Mouse (Mus musculus): ENCODE results near the gene Hist1h3h. TPM values are rescaled to one million over a fixed set of nuclear protein-coding genes. Genes with fewer than 3 reads are reported as not detected.
"Not testable (repeated sequence)": the region's sequence is repeated elsewhere in the genome, so short reads cannot be mapped to it uniquely, and the experiment has no call there.

Gene Hist1h3h
- polyA plus RNA-seq, 1 experiment from 2014 or later: 5.4 TPM

DNA sequence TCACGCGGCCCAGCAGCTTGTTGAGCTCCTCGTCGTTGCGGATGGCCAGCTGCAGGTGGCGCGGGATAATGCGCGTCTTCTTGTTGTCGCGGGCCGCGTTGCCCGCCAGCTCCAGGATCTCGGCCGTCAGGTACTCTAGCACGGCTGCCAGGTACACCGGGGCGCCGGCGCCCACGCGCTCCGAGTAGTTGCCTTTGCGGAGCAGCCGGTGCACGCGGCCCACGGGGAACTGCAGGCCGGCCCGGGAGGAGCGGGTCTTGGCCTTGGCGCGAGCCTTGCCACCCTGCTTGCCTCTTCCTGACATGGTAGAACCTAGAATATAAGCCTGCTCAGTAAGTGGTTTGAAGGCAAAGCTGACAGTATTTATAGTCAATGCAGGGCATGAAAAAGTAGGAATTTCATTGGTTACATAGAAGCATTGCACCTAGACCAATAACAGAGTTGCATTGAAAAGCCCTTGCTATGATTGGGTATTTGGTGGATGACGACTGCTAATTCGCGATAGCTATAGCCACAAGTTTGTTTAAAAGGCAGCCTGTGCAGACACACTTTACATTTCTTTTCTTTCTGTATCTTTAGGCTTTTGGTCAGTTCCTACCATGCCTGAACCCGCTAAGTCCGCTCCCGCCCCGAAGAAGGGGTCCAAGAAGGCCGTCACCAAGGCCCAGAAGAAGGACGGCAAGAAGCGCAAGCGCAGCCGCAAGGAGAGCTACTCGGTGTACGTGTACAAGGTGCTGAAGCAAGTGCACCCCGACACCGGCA, 36.2 kb downstream of the Hist1h3h start, which contains the start of the genes Hist1h2ak and Hist1h2bn:
TSS of gene Hist1h2ak (minus strand) at position 304 of the 762 bp plus-strand sequence.
TSS of gene Hist1h2bn (plus strand) at position 600 of the 762 bp plus-strand sequence.
- not testable (repeated sequence) for H3K27me3 ChIP-seq; H3K9me3 ChIP-seq (replicated peaks); H3K36me3 ChIP-seq
- peak within 1 kb of the TSS; percentile 60 for H3K9ac ChIP-seq
- peak within 1 kb of the TSS; percentile 74 for H3K4me2 ChIP-seq
- peak within 1 kb of the TSS; percentile 55 for H3K4me3 ChIP-seq
- WGBS: 1% methylated on average over 48 of the region's 50 CpGs
- peak within 1 kb of the TSS; percentile 92 for H3K27ac ChIP-seq
- peak; percentile 92 for ATAC-seq (replicated peaks; ENCODE audit: insufficient number of reproducible peaks, insufficient read depth, low FRiP score, low read depth)
- H3K4me1 ChIP-seq (replicated peaks): peaks cover 25% of the 10 kb centered on the region

- Histone ChIP-seq H3K4me1 (replicated peaks) (peaks cover 23% of the 10 kb centered on the region), H3K27ac (peak overlapping the region; percentile 92), H3K9ac (peak overlapping the region; percentile 57), H3K4me3 (peak overlapping the region; percentile 55), H3K4me2 (peak overlapping the region; percentile 74)
- H3K27me3 ChIP-seq; ATAC-seq (replicated peaks; ENCODE audit: insufficient number of reproducible peaks, insufficient read depth, low FRiP score, low read depth); H3K9me3 ChIP-seq (replicated peaks); H3K36me3 ChIP-seq: not testable (repeated sequence)
- 2% methylated on average over 17 of the region's 26 CpGs for WGBS
These were observed 37.0 kb downstream of the Hist1h3h start for GRCm38 (mm10) chr13:21754294-21755001.

GRCm38 (mm10) chr13:21755707-21756106, 38.2 kb downstream of the Hist1h3h start:
- Histone ChIP-seq H3K36me3 (no peaks in the 10 kb centered on the region), H3K4me2 (peak overlapping the region; percentile 48), H3K9ac (no peak overlapping the region), H3K27me3 (no peaks in the 10 kb centered on the region), H3K27ac (no peak overlapping the region), H3K4me1 (replicated peaks) (peaks cover 20% of the 10 kb centered on the region), H3K4me3 (0 out of 2 replicates have a peak overlapping the region, but pooled peaks have one; percentile 11), H3K9me3 (replicated peaks) (no peaks in the 10 kb centered on the region)
- no peak for ATAC-seq (replicated peaks; ENCODE audit: insufficient number of reproducible peaks, insufficient read depth, low FRiP score, low read depth)
- 82% methylated on average over 1 of the region's 1 CpGs for WGBS

Small RNA genes within 50 kb of the gene (microRNA-seq; reads per million reads assigned to microRNA genes)
- not detected for gene Gm44357
- not detected for gene Gm44367
- not detected for gene Gm44454

Other genes with a start within 250 kb of the Hist1h3h start
- 1.4 and 1.5 TPM in 2 replicates for gene Nkapl, start 249.2 kb upstream of the Hist1h3h start, polyA plus RNA-seq (2015; fragmentation: Nextera tagmentation; extraction: Ambion mirVana)
- gene Zkscan4, start 238.8 kb upstream of the Hist1h3h start, polyA plus RNA-seq (2015; fragmentation: Nextera tagmentation; extraction: Ambion mirVana): 1.4 and 2.2 TPM in 2 replicates
- not detected in 2 replicates for gene Gm10065, start 238.2 kb upstream of the Hist1h3h start, polyA plus RNA-seq (2015; fragmentation: Nextera tagmentation; extraction: Ambion mirVana)
- 0.71 and 0.76 TPM in 2 replicates for gene AK157302, start 222.4 kb upstream of the Hist1h3h start, polyA plus RNA-seq (2015; fragmentation: Nextera tagmentation; extraction: Ambion mirVana)
- 15.7 and 17.9 TPM in 2 replicates for gene Gm11273, start 216.2 kb upstream of the Hist1h3h start, polyA plus RNA-seq (2015; fragmentation: Nextera tagmentation; extraction: Ambion mirVana)
- 3.5 and 4.0 TPM in 2 replicates for gene Zkscan8, start 186.5 kb upstream of the Hist1h3h start, polyA plus RNA-seq (2015; fragmentation: Nextera tagmentation; extraction: Ambion mirVana)
- 0.10 TPM in 1 of 2 replicates, not detected in the other for gene Olfr1366, start 174.9 kb upstream of the Hist1h3h start, polyA plus RNA-seq (2015; fragmentation: Nextera tagmentation; extraction: Ambion mirVana)
- gene Olfr1535, start 157.8 kb upstream of the Hist1h3h start, polyA plus RNA-seq (2015; fragmentation: Nextera tagmentation; extraction: Ambion mirVana): not detected in 2 replicates
- gene Olfr1364, start 135.9 kb upstream of the Hist1h3h start, polyA plus RNA-seq (2015; fragmentation: Nextera tagmentation; extraction: Ambion mirVana): not detected in 2 replicates
- not detected in 2 replicates for gene Olfr1362, start 103.6 kb upstream of the Hist1h3h start, polyA plus RNA-seq (2015; fragmentation: Nextera tagmentation; extraction: Ambion mirVana)
- not detected in 2 replicates for gene Olfr11, start 75.1 kb upstream of the Hist1h3h start, polyA plus RNA-seq (2015; fragmentation: Nextera tagmentation; extraction: Ambion mirVana)
- gene Olfr1361, start 54.3 kb upstream of the Hist1h3h start, polyA plus RNA-seq (2015; fragmentation: Nextera tagmentation; extraction: Ambion mirVana): not detected in 2 replicates
- not detected in 2 replicates for gene Olfr1360, start 40.3 kb upstream of the Hist1h3h start, polyA plus RNA-seq (2015; fragmentation: Nextera tagmentation; extraction: Ambion mirVana)
- gene Olfr1359, start 19.5 kb upstream of the Hist1h3h start, polyA plus RNA-seq (2015; fragmentation: Nextera tagmentation; extraction: Ambion mirVana): not detected in 2 replicates
- 0.47 and 1.3 TPM in 2 replicates for gene Hist1h2bl, start 1.5 kb upstream of the Hist1h3h start, polyA plus RNA-seq (2015; fragmentation: Nextera tagmentation; extraction: Ambion mirVana)
- 9.9 and 11.4 TPM in 2 replicates for gene Hist1h2ai, start 1.2 kb upstream of the Hist1h3h start, polyA plus RNA-seq (2015; fragmentation: Nextera tagmentation; extraction: Ambion mirVana)
- 1.3 and 2.3 TPM in 2 replicates for gene Hist1h2bm, start 4.4 kb downstream of the Hist1h3h start, polyA plus RNA-seq (2015; fragmentation: Nextera tagmentation; extraction: Ambion mirVana)
- 0.66 and 0.67 TPM in 2 replicates for gene Hist1h4j, start 17.4 kb downstream of the Hist1h3h start, polyA plus RNA-seq (2015; fragmentation: Nextera tagmentation; extraction: Ambion mirVana)
- gene Hist1h4k, start 32.8 kb downstream of the Hist1h3h start, polyA plus RNA-seq (2015; fragmentation: Nextera tagmentation; extraction: Ambion mirVana): 1.3 and 3.0 TPM in 2 replicates
- gene Hist1h2ak, start 36.2 kb downstream of the Hist1h3h start, polyA plus RNA-seq (2015; fragmentation: Nextera tagmentation; extraction: Ambion mirVana): 9.5 and 11.0 TPM in 2 replicates
- 2.0 and 3.0 TPM in 2 replicates for gene Hist1h2bn, start 36.5 kb downstream of the Hist1h3h start, polyA plus RNA-seq (2015; fragmentation: Nextera tagmentation; extraction: Ambion mirVana)
- 8.6 and 10.7 TPM in 2 replicates for gene Hist1h1b, start 63.0 kb downstream of the Hist1h3h start, polyA plus RNA-seq (2015; fragmentation: Nextera tagmentation; extraction: Ambion mirVana)
- 56.3 and 60.4 TPM in 2 replicates for gene Hist1h3i, start 65.7 kb downstream of the Hist1h3h start, polyA plus RNA-seq (2015; fragmentation: Nextera tagmentation; extraction: Ambion mirVana)
- 2.3 and 3.2 TPM in 2 replicates for gene Hist1h2an, start 69.6 kb downstream of the Hist1h3h start, polyA plus RNA-seq (2015; fragmentation: Nextera tagmentation; extraction: Ambion mirVana)
- 0.86 and 1.4 TPM in 2 replicates for gene Hist1h2bp, start 69.8 kb downstream of the Hist1h3h start, polyA plus RNA-seq (2015; fragmentation: Nextera tagmentation; extraction: Ambion mirVana)
- gene Hist1h2bq, start 92.5 kb downstream of the Hist1h3h start, polyA plus RNA-seq (2015; fragmentation: Nextera tagmentation; extraction: Ambion mirVana): 7.2 and 7.3 TPM in 2 replicates
- 3.5 TPM in 1 of 2 replicates, not detected in the other for gene Hist1h2ao, start 92.8 kb downstream of the Hist1h3h start, polyA plus RNA-seq (2015; fragmentation: Nextera tagmentation; extraction: Ambion mirVana)
- gene Hist1h4m, start 94.1 kb downstream of the Hist1h3h start, polyA plus RNA-seq (2015; fragmentation: Nextera tagmentation; extraction: Ambion mirVana): not detected in 2 replicates
- 6.2 and 11.6 TPM in 2 replicates for gene Hist1h4n, start 114.5 kb downstream of the Hist1h3h start, polyA plus RNA-seq (2015; fragmentation: Nextera tagmentation; extraction: Ambion mirVana)
- gene Hist1h2ap, start 115.8 kb downstream of the Hist1h3h start, polyA plus RNA-seq (2015; fragmentation: Nextera tagmentation; extraction: Ambion mirVana): 1,372 and 1,424 TPM in 2 replicates
- 7.8 TPM in 2 replicates for gene Hist1h2br, start 116.1 kb downstream of the Hist1h3h start, polyA plus RNA-seq (2015; fragmentation: Nextera tagmentation; extraction: Ambion mirVana)
- gene Zfp184, start 227.4 kb downstream of the Hist1h3h start, polyA plus RNA-seq (2015; fragmentation: Nextera tagmentation; extraction: Ambion mirVana): 3.8 and 5.1 TPM in 2 replicates